Mouse (Mus musculus) heart, postnatal 0 days (tissue): ENCODE data around the gene Arid1b. TPM values are rescaled to one million over a fixed set of nuclear protein-coding genes. Genes with fewer than 3 reads are reported as not detected.
A peak's percentile ranks its signal among the peaks of the same experiment; 100 is the strongest.

Experiments used
- ATAC-seq: fragments of 200-750 bp; cut with Nextera tagmentation; 2 replicates; pipeline ENCODE4 v1.8.0; 2017; ENCODE audit warnings: low read depth, moderate number of reproducible peaks, moderate library complexity; ENCODE audit not compliant: insufficient read depth
- DNase-seq: peaks from one replicate; pipeline ENCODE4 v3.0.0-alpha.2; 2016; ENCODE audit warnings: low spot score
- H3K27ac ChIP-seq: fragments of 300-500 bp; sonication (generic); 2 replicates; pipeline ENCODE4 v1.5.1; 2014; ENCODE audit warnings: low read depth, mild to moderate bottlenecking
- H3K27me3 ChIP-seq: fragments of 300-500 bp; sonication (generic); 2 replicates; pipeline ENCODE4 v1.6.1; 2014; ENCODE audit warnings: low read length, mixed read lengths; ENCODE audit not compliant: control insufficient read depth, insufficient read depth
- H3K36me3 ChIP-seq: fragments of 300-500 bp; sonication (generic); replicated peaks from 2 replicates; pipeline ENCODE4 v1.6.1; 2014; ENCODE audit warnings: low read length, mixed read lengths; ENCODE audit not compliant: control insufficient read depth, insufficient read depth
- H3K4me1 ChIP-seq: fragments of 300-500 bp; sonication (generic); 2 replicates; pipeline ENCODE4 v1.6.1; 2014; ENCODE audit warnings: antibody characterized with exemption; ENCODE audit not compliant: control insufficient read depth, insufficient read depth
- H3K4me2 ChIP-seq: fragments of 300-500 bp; sonication (generic); 2 replicates; pipeline ENCODE4 v1.6.1; 2014; ENCODE audit warnings: low read depth, mild to moderate bottlenecking, low read length, moderate library complexity
- H3K4me3 ChIP-seq: fragments of 300-500 bp; sonication (generic); 2 replicates; pipeline ENCODE4 v1.5.1; 2014; ENCODE audit warnings: low read depth, low read length
- H3K9ac ChIP-seq: fragments of 300-500 bp; sonication (generic); replicated peaks from 2 replicates; pipeline ENCODE4 v1.6.1; 2014; ENCODE audit warnings: low read depth, low read length, mixed read lengths
- H3K9me3 ChIP-seq: fragments of 300-500 bp; sonication (generic); replicated peaks from 2 replicates; pipeline ENCODE4 v1.6.1; 2016; ENCODE audit warnings: low read length; ENCODE audit not compliant: control insufficient read depth
- CTCF ChIP-seq: IDR thresholded peaks from 2 replicates; pipeline ENCODE4 v1.5.1; 2016; ENCODE audit warnings: antibody characterized with exemption, control low read depth, low read depth
- EP300 ChIP-seq: IDR thresholded peaks from 2 replicates; pipeline ENCODE4 v1.6.1; 2016; ENCODE audit warnings: antibody characterized with exemption, low read depth
- WGBS: fragments of 180-500 bp; shearing (Covaris S2); extraction: QIAGEN DNeasy Blood & Tissue Kit; methylation state at CpG from one replicate; pipeline ENCODE4 v1.1.7; 2014; 5-methylcytosine and 5-hydroxymethylcytosine counted together
- polyA plus RNA-seq: library from polyadenylated mRNA; unstranded; fragments of >200 nt; fragmentation: Nextera tagmentation; extraction: Ambion mirVana; gene quantifications from 2 replicates; pipeline ENCODE4 v1.2.1, GENCODE M21; 2015
- total RNA-seq: library from RNA; depleted of rRNA; stranded (reverse); fragments of >200 nt; gene quantifications from 2 replicates; pipeline ENCODE4 v1.2.3, GENCODE M21; 2014; ENCODE audit warnings: low replicate concordance

Gene Arid1b
- total and polyA plus RNA-seq, 2 experiments from 2014 or later, result 4.4 to 27.3 TPM

DNA sequence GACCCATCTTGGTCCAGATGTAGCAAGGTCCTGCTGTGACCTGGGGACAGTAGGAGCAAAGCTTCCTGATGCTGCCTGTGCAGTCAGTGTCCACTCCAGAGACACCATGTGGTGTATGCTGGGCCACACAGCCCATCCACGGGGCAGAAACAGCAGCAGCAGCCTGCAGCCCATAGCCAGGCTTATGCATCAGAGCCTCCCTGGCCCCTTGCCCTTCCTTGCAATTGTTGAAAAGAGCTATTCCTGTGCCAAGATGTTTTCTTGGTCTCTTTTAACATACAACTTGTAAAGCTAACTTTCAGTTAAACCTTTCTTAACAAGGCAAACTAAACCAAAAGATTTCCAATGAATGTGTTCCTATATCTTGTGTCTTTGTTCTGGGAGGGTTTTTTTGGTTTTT is 329.6 kb downstream of the Arid1b start:
- no peaks in the 10 kb centered on the region for H3K9me3 ChIP-seq
- H3K9ac ChIP-seq, result no peak overlapping the region
- ATAC-seq (no peak), DNase-seq (no peak)
- H3K4me1 ChIP-seq, result peaks cover 18% of the 10 kb centered on the region
- H3K27ac ChIP-seq, result peak overlapping the region; percentile 84
- no peak for TF ChIP-seq EP300
- no peak for TF ChIP-seq CTCF
- H3K4me2 ChIP-seq, result no peak overlapping the region
- H3K27me3 ChIP-seq, result no peaks in the 10 kb centered on the region
- no peak overlapping the region for H3K4me3 ChIP-seq
- H3K36me3 ChIP-seq, result peaks cover 51% of the 10 kb centered on the region
- WGBS, result 8% methylated on average over 1 of the region's 1 CpGs

DNA sequence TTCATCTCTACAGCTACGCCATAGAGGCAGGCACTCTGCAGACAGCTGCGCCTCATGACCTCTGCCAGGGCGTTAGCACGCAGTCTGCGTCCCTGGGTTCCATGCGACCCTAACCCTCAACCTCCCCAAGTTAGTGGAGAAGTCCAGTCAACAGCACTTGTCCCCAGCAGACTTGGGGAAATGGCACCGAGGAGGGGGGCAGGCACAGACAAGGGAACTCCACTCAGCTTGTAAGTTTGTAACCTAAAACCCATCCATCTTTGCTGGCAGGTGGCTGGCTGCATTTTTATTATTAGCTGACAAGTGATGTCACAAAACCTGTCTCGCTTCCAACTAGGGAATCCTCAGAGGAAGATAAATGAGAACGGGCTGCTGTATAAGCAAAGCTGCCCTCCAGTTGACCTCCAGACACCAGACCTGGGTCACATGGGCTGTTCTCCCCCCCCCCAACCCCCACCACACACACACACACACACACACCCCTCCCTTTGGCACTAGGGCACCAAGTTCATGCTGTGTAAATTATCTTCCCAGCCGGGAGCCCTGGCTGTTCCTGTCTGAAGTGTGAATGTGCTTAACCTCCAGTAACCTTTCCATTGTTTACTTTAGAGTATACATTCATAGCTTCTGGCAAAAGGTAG is 330.2 kb downstream of the Arid1b start:
- DNase-seq (peak; percentile 92), ATAC-seq (peak; percentile 95)
- Histone ChIP-seq H3K36me3 (peaks cover 51% of the 10 kb centered on the region), H3K27me3 (no peaks in the 10 kb centered on the region), H3K4me1 (peaks cover 18% of the 10 kb centered on the region), H3K9me3 (no peaks in the 10 kb centered on the region), H3K27ac (peak overlapping the region; percentile 84), H3K4me2 (no peak overlapping the region; the same call in 1 of the 2 replicates), H3K4me3 (no peak overlapping the region), H3K9ac (no peak overlapping the region)
- TF ChIP-seq EP300 (peak; percentile 93), CTCF (no peak)
- 10% methylated on average over 10 of the region's 10 CpGs for WGBS

DNA sequence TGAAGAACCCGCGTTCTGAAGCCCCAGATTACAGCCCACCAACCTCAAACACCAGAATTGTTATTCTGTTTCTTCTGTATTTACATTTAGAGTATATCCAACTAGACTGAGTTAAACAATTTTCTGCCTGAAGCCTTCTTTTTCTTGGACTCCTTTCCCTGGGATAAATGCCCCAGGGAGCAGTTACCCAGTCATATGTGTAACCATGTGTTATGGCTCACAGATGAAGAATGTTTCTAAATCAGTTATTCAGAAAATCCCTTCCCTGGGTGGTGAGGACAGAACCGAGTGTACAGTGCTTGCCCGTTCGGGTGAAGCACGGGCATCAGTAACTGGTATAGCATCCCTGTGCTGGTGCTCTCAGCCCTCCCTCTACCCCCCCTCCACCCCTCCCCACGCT is 332.6 kb downstream of the Arid1b start:
- H3K9ac ChIP-seq, result no peak overlapping the region
- no peaks in the 10 kb centered on the region for H3K9me3 ChIP-seq
- TF ChIP-seq CTCF (no peak), EP300 (no peak)
- H3K4me3 ChIP-seq, result no peak overlapping the region
- H3K27ac ChIP-seq, result no peak overlapping the region
- WGBS, result 80% methylated on average over 7 of the region's 7 CpGs
- ATAC-seq (no peak), DNase-seq (no peak)
- peaks cover 56% of the 10 kb centered on the region for H3K36me3 ChIP-seq
- no peaks in the 10 kb centered on the region for H3K27me3 ChIP-seq
- no peak overlapping the region for H3K4me2 ChIP-seq
- peaks cover 15% of the 10 kb centered on the region for H3K4me1 ChIP-seq

DNA sequence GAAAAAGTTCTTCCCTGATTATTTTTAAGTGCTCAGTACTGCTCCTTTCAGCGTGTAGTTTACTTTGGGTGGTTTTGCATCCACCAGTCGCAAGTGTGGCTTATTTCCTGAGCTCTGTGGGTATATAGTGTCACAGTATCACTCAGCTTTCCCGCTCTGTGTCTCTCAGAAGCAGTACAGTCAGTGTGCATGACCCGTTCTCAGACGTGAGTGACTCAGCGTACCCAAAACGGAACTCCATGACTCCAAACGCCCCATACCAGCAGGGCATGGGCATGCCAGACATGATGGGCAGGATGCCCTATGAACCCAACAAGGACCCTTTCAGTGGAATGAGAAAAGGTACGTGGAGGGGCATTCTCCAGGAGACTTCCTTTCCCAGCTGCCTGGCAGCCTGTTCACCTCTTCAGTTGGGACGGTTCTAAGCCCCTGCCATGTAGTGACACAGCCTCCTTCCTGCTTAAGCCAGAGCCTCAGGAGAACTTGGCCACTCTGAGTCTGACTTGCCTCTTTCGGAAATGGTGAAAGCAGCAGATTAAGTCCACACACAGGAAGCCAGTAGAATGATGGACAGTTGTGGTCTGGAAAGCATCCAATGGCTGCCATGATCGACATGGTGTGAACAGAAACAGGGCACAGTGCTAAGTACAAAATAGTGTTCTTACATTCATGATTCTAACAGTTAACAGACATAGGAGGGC is 333.5 kb downstream of the Arid1b start:
- ATAC-seq, result no peak
- H3K36me3 ChIP-seq, result peaks cover 55% of the 10 kb centered on the region

DNA sequence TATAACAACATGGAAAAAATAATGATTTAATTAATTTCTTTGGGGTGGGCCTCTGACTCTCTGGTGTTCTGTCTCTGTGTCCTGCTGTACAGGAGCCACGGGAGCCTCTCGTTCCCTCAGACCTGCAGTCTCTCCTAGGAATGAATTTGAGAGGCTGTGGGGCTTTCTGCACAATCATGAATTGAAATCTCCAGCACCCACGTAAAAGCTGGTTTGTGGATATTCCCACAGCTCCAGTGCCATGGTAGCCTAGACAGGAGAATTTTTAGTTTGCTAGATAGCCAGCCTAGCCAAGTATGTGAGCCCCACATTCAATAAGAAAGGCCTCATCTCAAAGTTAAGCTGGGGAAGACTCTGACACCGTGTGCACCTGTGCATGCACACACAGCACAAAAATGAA is 335.3 kb downstream of the Arid1b start:
- 81% methylated on average over 4 of the region's 4 CpGs for WGBS

More for the DNA sequence above, 333.5 kb downstream of the Arid1b start:
- Histone ChIP-seq H3K27me3 (no peaks in the 10 kb centered on the region), H3K9me3 (no peaks in the 10 kb centered on the region), H3K4me2 (no peak overlapping the region), H3K4me1 (peaks cover 15% of the 10 kb centered on the region), H3K27ac (no peak overlapping the region), H3K9ac (no peak overlapping the region), H3K4me3 (no peak overlapping the region)
- WGBS, result 67% methylated on average over 12 of the region's 12 CpGs
- no peak for DNase-seq
- TF ChIP-seq EP300 (no peak), CTCF (no peak)

More for the DNA sequence above, 335.3 kb downstream of the Arid1b start:
- Histone ChIP-seq H3K9ac (no peak overlapping the region), H3K27me3 (no peaks in the 10 kb centered on the region), H3K4me2 (no peak overlapping the region), H3K4me3 (no peak overlapping the region), H3K36me3 (peaks cover 67% of the 10 kb centered on the region), H3K9me3 (no peaks in the 10 kb centered on the region), H3K4me1 (peaks cover 6% of the 10 kb centered on the region), H3K27ac (no peak overlapping the region)
- no peak for DNase-seq
- ATAC-seq, result no peak
- TF ChIP-seq EP300 (no peak), CTCF (no peak)
